Mouse (Mus musculus) mature B cell (primary cell): Measurements from ENCODE around the gene Olfr815.
"Not testable (repeated sequence)": the region's sequence is repeated elsewhere in the genome, so short reads cannot be mapped to it uniquely, and the experiment has no call there.

ENCODE experiments used
- in situ Hi-C: fragments of 300-500 bp; cut with MboI; formaldehyde crosslinking; loops from 2 replicates; pipeline ENCODE4 v1.14.3; 2019

Olfr815 gene

DNA sequence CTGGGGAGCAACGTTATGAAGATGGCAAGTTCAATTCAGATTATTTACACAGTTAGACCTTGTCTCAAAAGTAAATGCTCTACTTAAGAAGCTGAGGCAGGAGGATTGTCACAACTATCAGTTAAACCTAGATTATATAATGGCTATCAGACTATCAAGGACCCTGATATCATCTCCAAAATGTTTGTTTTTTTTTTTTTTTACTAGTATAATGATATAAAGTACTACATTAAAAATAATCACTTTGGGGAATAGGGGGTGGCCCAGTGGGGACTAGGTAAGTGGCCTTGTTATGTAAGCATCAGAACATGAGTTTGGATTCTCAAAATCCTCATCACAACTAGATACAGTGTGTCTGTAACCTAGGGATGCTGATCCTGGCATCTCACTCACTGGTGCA lies at the start of gene Olfr815:
TSS of gene Olfr815 (minus strand) at position 101 of the 400 bp plus-strand sequence.
- in situ Hi-C loops = not testable (repeated sequence)

DNA sequence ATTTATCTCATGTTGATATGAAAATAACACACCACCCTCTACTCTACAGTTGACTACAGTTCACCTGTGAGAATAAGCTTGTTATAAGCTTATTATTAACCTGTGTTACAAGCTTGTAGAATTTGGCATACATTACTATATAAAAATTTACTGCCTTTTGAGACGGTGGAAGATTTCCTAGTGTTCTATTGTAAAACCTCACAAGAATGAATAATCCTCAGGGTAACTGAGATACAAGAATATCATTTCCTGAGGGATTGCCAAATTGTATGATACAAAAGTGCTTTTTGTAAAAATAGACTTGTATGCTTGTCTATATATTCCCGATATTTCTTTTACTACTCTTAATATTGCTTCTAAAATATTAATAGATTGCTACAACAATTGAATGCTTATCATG lies 43.3 kb upstream of the Olfr815 start, which contains the start of gene Olfr818:
TSS of gene Olfr818 (minus strand) at position 101 of the 400 bp plus-strand sequence.
- in situ Hi-C loops = no loop called here

DNA sequence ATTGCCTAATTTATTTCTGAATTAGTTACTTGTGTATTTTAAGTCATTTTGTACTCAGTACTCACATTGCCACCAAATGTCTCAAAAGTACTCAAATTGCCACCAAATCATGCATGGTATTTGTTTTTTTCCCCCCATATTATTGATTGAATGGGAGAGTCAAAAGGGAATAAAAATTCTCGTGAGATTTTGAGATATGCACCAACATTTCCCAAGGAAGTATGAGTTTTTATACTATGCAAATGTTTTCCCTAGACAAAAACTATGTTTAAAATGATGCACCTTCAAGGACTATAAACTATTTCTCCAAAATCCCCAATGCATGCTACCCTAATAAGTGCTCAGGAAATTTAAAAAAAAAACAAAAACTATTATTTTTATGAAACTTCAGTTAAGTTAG lies 9.8 kb upstream of the Olfr815 start, which contains the start of gene Olfr816:
TSS of gene Olfr816 (minus strand) at position 101 of the 400 bp plus-strand sequence.
- in situ Hi-C loops = no loop called here

DNA sequence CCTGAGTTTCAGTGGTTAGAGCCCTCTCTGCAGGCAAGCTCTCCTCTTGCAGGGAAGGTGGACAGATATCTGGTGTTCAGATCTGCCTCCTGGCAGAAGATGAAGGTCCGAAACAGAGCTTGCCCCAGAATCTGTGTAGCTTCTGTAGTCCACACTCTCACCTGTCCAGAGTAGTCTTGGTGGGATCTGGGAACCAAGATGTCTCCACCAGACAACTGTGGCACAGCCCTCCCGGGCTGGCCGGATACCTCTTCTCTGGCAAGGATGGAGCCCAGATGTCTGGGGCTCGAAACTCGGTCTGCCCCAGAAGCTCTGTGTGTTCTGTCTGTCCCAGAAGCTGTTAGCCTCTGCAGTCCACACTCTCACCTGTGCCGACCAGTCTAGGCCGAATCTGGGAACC lies 19.7 kb downstream of the Olfr815 start:
- in situ Hi-C loops = no loop called here

DNA sequence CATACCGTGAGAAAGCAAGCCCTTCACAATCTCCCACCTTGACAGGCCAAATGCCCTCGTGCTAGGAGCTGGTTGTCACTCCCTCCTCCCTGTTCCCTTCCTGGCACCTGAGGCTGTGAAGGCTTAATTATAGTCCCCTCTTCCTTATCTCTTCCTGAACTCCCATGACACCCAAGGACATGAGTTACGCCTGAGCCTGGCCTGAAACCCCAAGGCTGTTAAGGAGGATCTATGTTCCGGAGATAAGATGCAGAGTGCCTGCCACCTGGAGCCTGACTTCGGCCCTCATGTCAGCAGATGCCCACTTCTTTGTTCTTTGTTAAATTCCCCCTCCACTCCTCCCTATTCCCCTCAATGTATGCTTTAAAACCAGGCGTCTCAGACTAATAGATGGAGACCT lies 20.2 kb downstream of the Olfr815 start:
- in situ Hi-C loops = not testable (repeated sequence)

DNA sequence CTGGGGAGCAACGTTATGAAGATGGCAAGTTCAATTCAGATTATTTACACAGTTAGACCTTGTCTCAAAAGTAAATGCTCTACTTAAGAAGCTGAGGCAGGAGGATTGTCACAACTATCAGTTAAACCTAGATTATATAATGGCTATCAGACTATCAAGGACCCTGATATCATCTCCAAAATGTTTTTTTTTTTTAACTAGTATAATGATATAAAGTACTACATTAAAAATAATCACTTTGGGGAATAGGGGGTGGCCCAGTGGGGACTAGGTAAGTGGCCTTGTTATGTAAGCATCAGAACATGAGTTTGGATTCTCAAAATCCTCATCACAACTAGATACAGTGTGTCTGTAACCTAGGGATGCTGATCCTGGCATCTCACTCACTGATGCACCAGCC lies 25.9 kb downstream of the Olfr815 start, which contains the start of gene Olfr814:
TSS of gene Olfr814 (minus strand) at position 101 of the 400 bp plus-strand sequence.
- in situ Hi-C loops = not testable (repeated sequence)

DNA sequence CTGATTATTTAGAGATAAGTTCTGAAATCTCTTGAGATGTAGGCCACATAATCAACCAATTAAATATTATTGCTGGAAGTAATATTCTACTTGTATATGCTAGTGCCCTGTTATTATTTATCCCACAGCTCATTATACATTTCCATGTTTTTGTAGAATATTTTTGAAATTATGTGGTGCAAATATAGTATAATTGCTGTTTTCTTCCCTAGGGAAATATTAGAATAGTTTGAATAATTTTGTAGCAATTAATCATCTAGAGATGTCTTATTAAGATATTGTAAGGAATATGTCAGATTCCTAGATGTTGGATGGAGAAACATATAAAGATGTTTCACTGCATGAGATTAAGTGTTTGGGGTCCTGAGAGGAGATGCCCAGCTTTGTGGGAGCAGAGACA lies 50.6 kb downstream of the Olfr815 start, which contains the start of gene Olfr813:
TSS of gene Olfr813 (plus strand) at position 301 of the 400 bp plus-strand sequence.
- in situ Hi-C loops = no loop called here
